Mouse (Mus musculus): ENCODE data around the gene Abcb9.

GRCm38 (mm10) chr5:124049249-124050045 is 46.2 kb downstream of the Abcb9 start:
- no peak for TF ChIP-seq POLR2A (IDR thresholded peaks at IDR 0.05; ENCODE audit: insufficient read depth, low read depth, low read length)
- no peak for TF ChIP-seq CTCF (IDR thresholded peaks at IDR 0.05)

Data from heart, adult 2 months (tissue).